Mouse (Mus musculus): ENCODE data around the gene Rps6. TPM values are rescaled to one million over a fixed set of nuclear protein-coding genes. Genes with fewer than 3 reads are reported as not detected.

Rps6 gene
- total and polyA plus RNA-seq, 3 experiments: 1,648 to 3,142 TPM; not detected in 1

GRCm38 (mm10) chr4:86887879-86888278, 30.7 kb upstream of the Rps6 start:
- peak; percentile 29 for TF ChIP-seq SMC3 (IDR thresholded peaks at IDR 0.05; ENCODE audit: low read depth, low read length)
- no peak for TF ChIP-seq MYB (IDR thresholded peaks at IDR 0.05; ENCODE audit: low read depth, low read length)
- peak; percentile 49 to 56 (median 53) for TF ChIP-seq CTCF (IDR thresholded peaks at IDR 0.05 in 2 of 3, conservative IDR thresholded peaks at IDR 0.05 in 1 of 3; ENCODE audit: control insufficient read depth in 1 of 3, insufficient read depth in 1 of 3, low read depth in 2 of 3, low read length in 3 of 3, poor library complexity in 1 of 3, severe bottlenecking in 1 of 3)

GRCm38 (mm10) chr4:86886160-86886878, 29.1 kb upstream of the Rps6 start:
- H3K9me3 ChIP-seq (replicated peaks; ENCODE audit: insufficient read depth, low read length): no peaks in the 10 kb centered on the region
- peaks cover 0 to 7% of the 10 kb centered on the region in 2 experiments; a peak in 1 of 4 replicates for H3K4me1 ChIP-seq (ENCODE audit: control insufficient read depth in 1 of 2, insufficient read depth in 2 of 2, low read length in 2 of 2)
- H3K4me3 ChIP-seq (ENCODE audit: control insufficient read depth in 1 of 2, insufficient read depth in 1 of 2, low read depth in 2 of 2, low read length in 2 of 2): peak overlapping the region; percentile 57 to 61
- peak; percentile 86 for DNase-seq (ENCODE audit: low read depth, low spot score)
- no peaks in the 10 kb centered on the region for H3K79me2 ChIP-seq (ENCODE audit: control insufficient read depth, insufficient read depth, low read length, poor library complexity)
- no peaks in the 10 kb centered on the region for H3K27me3 ChIP-seq (ENCODE audit: control insufficient read depth in 1 of 2, insufficient read depth in 2 of 2, low read length in 2 of 2)
- H3K36me3 ChIP-seq (ENCODE audit: control insufficient read depth in 1 of 2, insufficient read depth in 2 of 2, low read length in 2 of 2): peaks cover 0 to 2% of the 10 kb centered on the region in 2 experiments; a peak in 1 of 4 replicates
- H3K27ac ChIP-seq (ENCODE audit: control insufficient read depth, low read depth, low read length): peak overlapping the region; percentile 52
- H3K9ac ChIP-seq (ENCODE audit: control insufficient read depth, low read depth, low read length, poor library complexity, severe bottlenecking): peak overlapping the region; percentile 54
- no peak for TF ChIP-seq ZC3H11A (IDR thresholded peaks at IDR 0.05; ENCODE audit: low read depth, low read length)
- peak; percentile 42; the same call in 1 of the 2 replicates for TF ChIP-seq USF1 (IDR thresholded peaks at IDR 0.05; ENCODE audit: low read depth, low read length)
- TF ChIP-seq KAT2A (conservative IDR thresholded peaks at IDR 0.05; ENCODE audit: low read depth, low read length): no peak
- peak; percentile 61 for TF ChIP-seq MXI1 (IDR thresholded peaks at IDR 0.05; ENCODE audit: low read depth, low read length)
- TF ChIP-seq GABPA (IDR thresholded peaks at IDR 0.05; ENCODE audit: low read depth, low read length): no peak
- TF ChIP-seq NELFE (IDR thresholded peaks at IDR 0.05; ENCODE audit: low read depth, low read length): no peak
- TF ChIP-seq CHD1 (IDR thresholded peaks at IDR 0.05; ENCODE audit: low read depth, low read length): no peak
- TF ChIP-seq ETS1 (IDR thresholded peaks at IDR 0.05; ENCODE audit: low read depth, low read length): peak; percentile 77
- TF ChIP-seq MAZ (IDR thresholded peaks at IDR 0.05; ENCODE audit: low read depth, low read length): no peak
- TF ChIP-seq BHLHE40 (IDR thresholded peaks at IDR 0.05; ENCODE audit: borderline replicate concordance, low read depth, low read length): peak; percentile 73; the same call in 1 of the 2 replicates
- no peak for TF ChIP-seq MAFK (IDR thresholded peaks at IDR 0.05; ENCODE audit: borderline replicate concordance, low read depth, low read length)
- peak; percentile 66; the same call in 1 of the 2 replicates for TF ChIP-seq MAX (IDR thresholded peaks at IDR 0.05; ENCODE audit: low read length)
- 0 out of 2 replicates have a peak, but pooled peaks have one; percentile 10 for TF ChIP-seq TCF12 (IDR thresholded peaks at IDR 0.05; ENCODE audit: low read depth, low read length)
- no peak for TF ChIP-seq CTCF (IDR thresholded peaks at IDR 0.05 in 2 of 3, conservative IDR thresholded peaks at IDR 0.05 in 1 of 3; ENCODE audit: control insufficient read depth in 1 of 3, insufficient read depth in 1 of 3, low read depth in 2 of 3, low read length in 3 of 3, poor library complexity in 1 of 3, severe bottlenecking in 1 of 3)
- TF ChIP-seq JUND (IDR thresholded peaks at IDR 0.05; ENCODE audit: low read depth, low read length): peak; percentile 69; the same call in 1 of the 2 replicates
- no peak for TF ChIP-seq CHD2 (IDR thresholded peaks at IDR 0.05; ENCODE audit: low read length)
- TF ChIP-seq SIN3A (IDR thresholded peaks at IDR 0.05; ENCODE audit: low read length): peak; percentile 64
- peak in 1 of 2 experiments; percentile 31; a peak in 1 of 4 replicates for TF ChIP-seq EP300 (IDR thresholded peaks at IDR 0.05; ENCODE audit: low read depth in 1 of 2, low read length in 2 of 2)
- TF ChIP-seq GATA1 (IDR thresholded peaks at IDR 0.05; ENCODE audit: low read depth, low read length): peak; percentile 75

More at GRCm38 (mm10) chr4:86887879-86888278, 30.7 kb upstream of the Rps6 start:
- Histone ChIP-seq H3K4me1 (ENCODE audit: control insufficient read depth in 1 of 2, insufficient read depth in 2 of 2, low read length in 2 of 2) (peaks cover 0 to 7% of the 10 kb centered on the region in 2 experiments; a peak in 1 of 4 replicates), H3K27me3 (ENCODE audit: control insufficient read depth in 1 of 2, insufficient read depth in 2 of 2, low read length in 2 of 2) (no peaks in the 10 kb centered on the region), H3K36me3 (ENCODE audit: control insufficient read depth in 1 of 2, insufficient read depth in 2 of 2, low read length in 2 of 2) (peaks cover 0 to 2% of the 10 kb centered on the region in 2 experiments; a peak in 1 of 4 replicates), H3K27ac (ENCODE audit: control insufficient read depth, low read depth, low read length) (no peak overlapping the region), H3K9me3 (replicated peaks; ENCODE audit: insufficient read depth, low read length) (no peaks in the 10 kb centered on the region), H3K9ac (ENCODE audit: control insufficient read depth, low read depth, low read length, poor library complexity, severe bottlenecking) (no peak overlapping the region), H3K4me3 (ENCODE audit: control insufficient read depth in 1 of 2, insufficient read depth in 1 of 2, low read depth in 2 of 2, low read length in 2 of 2) (no peak overlapping the region), H3K79me2 (ENCODE audit: control insufficient read depth, insufficient read depth, low read length, poor library complexity) (no peaks in the 10 kb centered on the region)
- peak; percentile 67 for DNase-seq (ENCODE audit: low read depth, low spot score)

All from MEL (cell line).